Mouse (Mus musculus): ENCODE measurements around the gene Ppp2r5c. TPM values are rescaled to one million over a fixed set of nuclear protein-coding genes. Genes with fewer than 3 reads are reported as not detected.

The Ppp2r5c gene
- total RNA-seq, 2 experiments from 2014 or later = 41.1 to 61.2 TPM

- ATAC-seq (replicated peaks; ENCODE audit: low FRiP score, poor library complexity, severe bottlenecking) = no peak
Observed at GRCm38 (mm10) chr12:110598527-110598926, 151.6 kb downstream of the Ppp2r5c start.

DNA sequence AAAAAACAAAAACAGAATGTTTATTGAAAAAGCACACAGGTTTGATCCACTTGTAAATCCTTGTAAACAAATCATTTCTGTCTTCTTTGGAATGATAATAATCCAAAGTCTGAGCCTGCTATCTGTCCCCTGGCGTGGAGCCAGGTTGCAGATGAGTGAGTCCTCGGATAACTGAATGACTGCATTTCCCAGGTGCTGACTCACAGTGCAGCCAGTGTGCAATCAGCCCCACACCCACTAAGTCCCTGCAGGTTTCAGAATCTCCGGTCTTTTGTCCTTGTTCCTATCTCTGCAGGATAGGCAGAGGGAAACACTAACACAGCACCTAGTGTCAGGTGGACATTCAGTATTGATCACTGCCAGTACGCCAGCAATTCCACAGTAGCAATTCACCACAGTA lies 152.9 kb downstream of the Ppp2r5c start:
- ATAC-seq (replicated peaks; ENCODE audit: low FRiP score, poor library complexity, severe bottlenecking) = no peak

GRCm38 (mm10) chr12:110600225-110600991 lies 153.5 kb downstream of the Ppp2r5c start:
- no peak for ATAC-seq (replicated peaks; ENCODE audit: low FRiP score, poor library complexity, severe bottlenecking)

GRCm38 (mm10) chr12:110601241-110602218 lies 154.6 kb downstream of the Ppp2r5c start, which contains the start of gene Dync1h1:
TSS of gene Dync1h1 (plus strand) at chr12:110601452.
- ATAC-seq (replicated peaks; ENCODE audit: low FRiP score, poor library complexity, severe bottlenecking) = peak; percentile 94

DNA sequence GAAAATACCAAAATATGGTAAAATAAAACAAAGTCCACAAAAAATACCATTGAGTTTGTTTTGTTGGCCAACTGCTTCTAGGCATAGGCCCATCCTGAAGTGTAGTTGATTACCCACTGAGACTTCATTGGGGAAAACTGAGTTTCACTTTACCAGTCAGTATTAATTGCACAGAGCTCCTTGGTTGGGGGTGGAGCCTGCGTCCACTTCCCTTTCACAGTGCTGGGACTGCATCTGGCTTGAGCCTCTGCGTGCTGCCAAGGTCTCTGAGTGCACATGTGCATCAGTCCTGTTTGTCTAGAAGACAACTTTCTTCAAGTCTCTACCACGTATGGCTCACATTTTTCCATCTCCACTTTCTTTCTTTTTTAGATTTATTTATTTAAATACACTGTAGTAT lies 159.2 kb downstream of the Ppp2r5c start:
- ATAC-seq (replicated peaks; ENCODE audit: low FRiP score, poor library complexity, severe bottlenecking) = no peak

- ATAC-seq (replicated peaks; ENCODE audit: low FRiP score, poor library complexity, severe bottlenecking) = no peak
Observed at GRCm38 (mm10) chr12:110606676-110607075, 159.8 kb downstream of the Ppp2r5c start.

- ATAC-seq (replicated peaks; ENCODE audit: low FRiP score, poor library complexity, severe bottlenecking) = no peak
Observed at GRCm38 (mm10) chr12:110608460-110609152, 161.7 kb downstream of the Ppp2r5c start.

GRCm38 (mm10) chr12:110609153-110609497 lies 162.2 kb downstream of the Ppp2r5c start:
- no peak for ATAC-seq (replicated peaks; ENCODE audit: low FRiP score, poor library complexity, severe bottlenecking)

DNA sequence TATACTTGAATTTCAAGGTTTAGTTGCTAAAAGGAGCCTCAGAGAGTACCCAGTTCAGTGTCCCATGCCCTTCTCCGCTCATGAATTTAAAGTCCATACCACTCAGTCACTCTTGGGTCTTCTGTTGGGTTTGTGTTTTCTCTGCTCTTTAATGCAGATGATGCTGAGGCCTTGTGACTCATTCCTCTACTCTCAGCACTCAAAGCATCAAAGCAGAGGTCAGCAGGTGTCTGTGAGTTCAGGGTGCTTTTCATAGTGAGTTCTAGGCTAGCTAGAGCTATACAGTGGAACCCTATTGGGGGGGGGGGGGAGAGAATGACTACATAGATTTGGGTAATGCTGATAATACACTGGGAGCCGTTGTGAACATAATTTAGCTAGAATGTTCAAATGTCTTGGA lies 163.8 kb downstream of the Ppp2r5c start:
- no peak for ATAC-seq (replicated peaks; ENCODE audit: low FRiP score, poor library complexity, severe bottlenecking)

GRCm38 (mm10) chr12:110630056-110630455 lies 183.1 kb downstream of the Ppp2r5c start:
- no peak for ATAC-seq (replicated peaks; ENCODE audit: low FRiP score, poor library complexity, severe bottlenecking)

Other genes starting within 250 kb of the Ppp2r5c start
- not detected in 2 replicates for gene Dio3, start 168.1 kb upstream of the Ppp2r5c start, total RNA-seq (2015; ENCODE audit: low replicate concordance)
- gene Dio3, start 168.1 kb upstream of the Ppp2r5c start, total RNA-seq (2017; ENCODE audit: low replicate concordance) = not detected in 2 replicates
- gene Dync1h1, start 154.3 kb downstream of the Ppp2r5c start, total RNA-seq (2015; ENCODE audit: low replicate concordance) = 31.1 and 31.3 TPM in 2 replicates
- 41.8 and 59.6 TPM in 2 replicates for gene Dync1h1, start 154.3 kb downstream of the Ppp2r5c start, total RNA-seq (2017; ENCODE audit: low replicate concordance)
- gene 1700001K19Rik, start 235.5 kb downstream of the Ppp2r5c start, total RNA-seq (2015; ENCODE audit: low replicate concordance) = not detected in 2 replicates
- gene 1700001K19Rik, start 235.5 kb downstream of the Ppp2r5c start, total RNA-seq (2017; ENCODE audit: low replicate concordance) = not detected in 2 replicates